Mouse (Mus musculus): Measurements from ENCODE around the gene Synj2. TPM values are rescaled to one million over a fixed set of nuclear protein-coding genes. Genes with fewer than 3 reads are reported as not detected.

Synj2 gene
- polyA plus RNA-seq, 1 experiment from 2014 or later: 1.3 TPM

DNA sequence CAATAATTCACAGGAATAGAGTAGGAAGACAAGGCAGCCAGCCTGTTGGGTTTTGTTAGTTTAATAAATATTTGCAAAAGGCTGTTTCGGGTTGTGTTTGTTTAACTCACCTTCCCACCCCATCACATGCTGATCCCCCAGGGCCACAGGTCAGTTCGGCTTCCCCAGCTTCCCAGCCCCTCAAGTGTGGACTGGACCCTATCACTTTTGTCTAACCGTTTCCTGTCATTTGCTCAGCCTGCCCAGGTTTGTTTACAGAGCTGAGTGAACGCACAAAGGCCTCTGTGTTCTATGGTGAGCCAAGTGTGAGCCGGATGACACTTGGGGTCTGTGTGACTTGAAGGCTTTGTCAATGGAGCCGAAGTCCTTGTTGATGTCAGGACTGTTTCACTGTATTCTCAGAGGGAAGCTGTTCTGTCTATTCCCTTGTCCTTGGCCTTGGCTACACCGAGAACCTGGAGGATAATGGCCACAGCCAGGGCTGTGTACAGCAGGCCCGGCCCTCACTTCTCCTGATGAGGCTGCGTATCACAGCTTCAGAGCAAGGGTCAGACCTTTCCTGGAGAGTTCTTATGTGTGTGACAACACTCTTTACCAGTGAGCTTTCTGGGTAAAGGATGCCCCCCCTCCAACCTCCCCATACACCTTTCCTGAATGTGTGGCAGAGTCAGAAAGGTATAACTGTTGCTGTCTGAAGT lies 24.2 kb downstream of the Synj2 start:
- DNase-seq (ENCODE audit: low spot score): no peak
- H3K27me3 ChIP-seq (ENCODE audit: control insufficient read depth, insufficient read depth, low read length): no peaks in the 10 kb centered on the region
- H3K27ac ChIP-seq: no peak overlapping the region
- no peak for ATAC-seq (ENCODE audit: low FRiP score)
- no peak overlapping the region for H3K4me2 ChIP-seq (replicated peaks)
- H3K9ac ChIP-seq: no peak overlapping the region
- WGBS: 67% methylated on average over 9 of the region's 9 CpGs
- H3K36me3 ChIP-seq (replicated peaks; ENCODE audit: control insufficient read depth, insufficient read depth): no peaks in the 10 kb centered on the region
- no peaks in the 10 kb centered on the region for H3K4me1 ChIP-seq (replicated peaks; ENCODE audit: control insufficient read depth, insufficient read depth, low read length)
- H3K4me3 ChIP-seq (replicated peaks; ENCODE audit: low read length): no peak overlapping the region
- no peaks in the 10 kb centered on the region for H3K9me3 ChIP-seq (ENCODE audit: control insufficient read depth, low read length)

DNA sequence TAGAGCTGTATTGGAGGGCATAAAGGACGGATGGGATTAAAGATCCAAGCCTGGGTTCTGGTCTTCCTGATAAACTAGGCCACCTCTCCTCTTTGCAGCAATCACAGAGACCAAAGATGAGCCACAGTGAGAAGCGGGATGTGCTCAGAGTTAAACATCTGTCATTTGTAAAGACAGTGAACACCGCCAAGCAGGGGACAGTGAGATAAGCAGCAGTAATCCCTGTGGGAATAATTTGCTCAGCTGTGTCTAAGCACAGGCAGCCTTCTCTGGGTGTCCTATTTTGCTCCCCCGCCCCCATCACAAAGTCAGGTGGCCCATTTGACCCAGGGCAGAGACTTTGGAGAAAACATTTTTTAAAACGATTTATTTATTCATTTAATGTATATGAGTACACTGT lies 25.6 kb downstream of the Synj2 start:
- WGBS: 81% methylated on average over 5 of the region's 5 CpGs
- DNase-seq (ENCODE audit: low spot score) (no peak), ATAC-seq (ENCODE audit: low FRiP score) (no peak)
- no peaks in the 10 kb centered on the region for H3K27me3 ChIP-seq (ENCODE audit: control insufficient read depth, insufficient read depth, low read length)
- H3K36me3 ChIP-seq (replicated peaks; ENCODE audit: control insufficient read depth, insufficient read depth): no peaks in the 10 kb centered on the region
- H3K4me1 ChIP-seq (replicated peaks; ENCODE audit: control insufficient read depth, insufficient read depth, low read length): no peaks in the 10 kb centered on the region
- H3K27ac ChIP-seq: no peak overlapping the region
- no peaks in the 10 kb centered on the region for H3K9me3 ChIP-seq (ENCODE audit: control insufficient read depth, low read length)
- no peak overlapping the region for H3K9ac ChIP-seq
- H3K4me3 ChIP-seq (replicated peaks; ENCODE audit: low read length): no peak overlapping the region
- H3K4me2 ChIP-seq (replicated peaks): no peak overlapping the region

DNA sequence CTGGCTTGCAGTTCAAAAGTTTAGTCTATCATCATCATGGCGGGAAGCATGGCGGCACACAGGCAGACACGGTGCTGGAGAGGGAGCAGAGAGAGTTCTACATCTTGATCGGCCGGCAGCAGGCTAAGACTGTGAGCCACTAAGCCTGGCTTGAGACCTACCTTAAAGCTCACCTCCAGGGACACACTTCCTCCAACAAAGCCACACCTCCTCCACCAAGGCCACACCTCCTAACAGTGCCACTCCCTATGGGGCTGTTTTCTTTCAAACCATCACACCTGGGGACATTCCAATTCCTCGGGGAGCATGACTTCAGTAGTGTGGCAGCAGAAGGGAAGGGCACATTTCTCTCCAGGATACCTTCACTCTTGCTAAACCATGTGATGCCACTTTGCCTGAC lies 27.5 kb downstream of the Synj2 start:
- no peaks in the 10 kb centered on the region for H3K27me3 ChIP-seq (ENCODE audit: control insufficient read depth, insufficient read depth, low read length)
- WGBS: 59% methylated on average over 6 of the region's 6 CpGs
- no peak overlapping the region for H3K4me2 ChIP-seq (replicated peaks)
- DNase-seq (ENCODE audit: low spot score) (no peak), ATAC-seq (ENCODE audit: low FRiP score) (no peak)
- no peaks in the 10 kb centered on the region for H3K36me3 ChIP-seq (replicated peaks; ENCODE audit: control insufficient read depth, insufficient read depth)
- H3K27ac ChIP-seq: no peak overlapping the region
- no peaks in the 10 kb centered on the region for H3K4me1 ChIP-seq (replicated peaks; ENCODE audit: control insufficient read depth, insufficient read depth, low read length)
- no peak overlapping the region for H3K4me3 ChIP-seq (replicated peaks; ENCODE audit: low read length)
- H3K9ac ChIP-seq: no peak overlapping the region
- no peaks in the 10 kb centered on the region for H3K9me3 ChIP-seq (ENCODE audit: control insufficient read depth, low read length)

DNA sequence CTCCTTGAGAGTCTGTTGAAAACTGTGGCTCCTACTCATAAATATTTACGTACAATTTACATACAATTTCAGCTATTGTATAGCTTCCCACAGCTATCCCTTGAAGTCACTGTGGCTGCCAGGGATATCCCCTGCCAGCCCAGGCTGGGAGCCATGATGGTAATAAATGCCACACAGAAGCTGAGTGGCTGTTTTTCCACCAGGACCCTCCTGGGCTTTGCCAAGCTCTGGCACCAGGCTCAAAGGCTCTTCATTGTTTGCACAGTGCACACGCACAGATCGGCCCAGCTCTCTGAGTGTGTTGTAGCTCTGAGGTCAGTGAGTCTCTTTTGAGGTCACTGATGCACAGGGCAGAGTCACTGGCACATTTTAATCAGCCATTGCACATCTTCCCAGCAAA lies 28.2 kb downstream of the Synj2 start:
- H3K9me3 ChIP-seq (ENCODE audit: control insufficient read depth, low read length): no peaks in the 10 kb centered on the region
- no peaks in the 10 kb centered on the region for H3K36me3 ChIP-seq (replicated peaks; ENCODE audit: control insufficient read depth, insufficient read depth)
- no peak; the same call in 1 of the 2 replicates for ATAC-seq (ENCODE audit: low FRiP score)
- H3K4me3 ChIP-seq (replicated peaks; ENCODE audit: low read length): no peak overlapping the region
- DNase-seq (ENCODE audit: low spot score): peak; percentile 38
- H3K4me1 ChIP-seq (replicated peaks; ENCODE audit: control insufficient read depth, insufficient read depth, low read length): no peaks in the 10 kb centered on the region
- 40% methylated on average over 3 of the region's 3 CpGs for WGBS
- H3K4me2 ChIP-seq (replicated peaks): no peak overlapping the region
- no peak overlapping the region for H3K9ac ChIP-seq
- no peak overlapping the region for H3K27ac ChIP-seq
- no peaks in the 10 kb centered on the region for H3K27me3 ChIP-seq (ENCODE audit: control insufficient read depth, insufficient read depth, low read length)

DNA sequence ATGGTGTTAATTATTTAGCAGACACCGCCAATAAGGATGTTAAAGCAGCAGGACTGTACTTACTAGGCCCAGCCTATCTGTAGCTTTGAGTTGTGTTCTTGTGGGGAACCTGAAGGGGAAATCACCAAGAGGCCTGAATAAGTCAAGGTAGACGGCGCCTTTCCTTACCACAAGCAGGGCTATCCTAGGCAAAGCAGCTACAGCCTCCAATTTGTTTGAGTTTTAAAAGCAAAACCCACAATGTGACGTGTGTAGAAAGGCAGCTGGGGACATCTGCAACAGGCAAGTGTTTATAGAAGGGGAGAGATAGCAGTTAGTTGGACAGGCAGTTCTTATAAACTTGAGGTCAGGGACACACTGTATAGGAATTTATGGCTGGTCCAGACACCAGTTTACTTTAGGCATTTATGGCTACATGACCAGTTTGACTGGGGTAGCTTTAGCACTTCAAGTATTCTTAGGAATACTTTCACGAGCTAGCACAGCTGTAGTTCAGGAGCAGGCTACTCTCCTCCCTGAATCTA lies 29.3 kb downstream of the Synj2 start:
- DNase-seq (ENCODE audit: low spot score) (no peak), ATAC-seq (ENCODE audit: low FRiP score) (no peak)
- no peak overlapping the region for H3K27ac ChIP-seq
- no peak overlapping the region for H3K9ac ChIP-seq
- H3K9me3 ChIP-seq (ENCODE audit: control insufficient read depth, low read length): no peaks in the 10 kb centered on the region
- whole genome bisulfite sequencing: 89% methylated on average over 5 of the region's 5 CpGs
- no peak overlapping the region for H3K4me2 ChIP-seq (replicated peaks)
- no peaks in the 10 kb centered on the region for H3K27me3 ChIP-seq (ENCODE audit: control insufficient read depth, insufficient read depth, low read length)
- H3K4me3 ChIP-seq (replicated peaks; ENCODE audit: low read length): no peak overlapping the region
- 0 out of 2 replicates have a peak, but pooled peaks cover 2% of the 10 kb centered on the region for H3K4me1 ChIP-seq (replicated peaks; ENCODE audit: control insufficient read depth, insufficient read depth, low read length)
- H3K36me3 ChIP-seq (replicated peaks; ENCODE audit: control insufficient read depth, insufficient read depth): no peaks in the 10 kb centered on the region

DNA sequence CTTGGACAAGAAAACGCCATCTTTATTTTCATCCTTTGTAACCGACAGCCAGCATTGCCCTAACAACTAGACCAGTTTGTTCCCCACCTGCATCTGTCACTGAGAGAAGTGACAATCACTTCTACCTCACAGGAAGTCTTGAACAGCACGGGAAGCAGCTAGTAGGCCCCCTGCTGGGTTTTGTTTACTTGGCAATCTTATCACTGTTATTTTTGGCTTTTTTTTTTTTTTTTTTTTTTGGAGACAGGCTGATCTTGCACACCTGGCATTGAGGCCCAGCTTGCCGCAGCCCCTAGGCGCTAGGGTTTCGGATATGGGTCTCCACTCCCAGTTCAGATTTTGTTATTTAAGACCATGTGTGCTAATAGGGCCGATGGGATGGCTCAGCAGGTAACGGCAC lies 32.5 kb downstream of the Synj2 start:
- 76% methylated on average over 8 of the region's 8 CpGs for WGBS
- no peak for ATAC-seq (ENCODE audit: low FRiP score)

DNA sequence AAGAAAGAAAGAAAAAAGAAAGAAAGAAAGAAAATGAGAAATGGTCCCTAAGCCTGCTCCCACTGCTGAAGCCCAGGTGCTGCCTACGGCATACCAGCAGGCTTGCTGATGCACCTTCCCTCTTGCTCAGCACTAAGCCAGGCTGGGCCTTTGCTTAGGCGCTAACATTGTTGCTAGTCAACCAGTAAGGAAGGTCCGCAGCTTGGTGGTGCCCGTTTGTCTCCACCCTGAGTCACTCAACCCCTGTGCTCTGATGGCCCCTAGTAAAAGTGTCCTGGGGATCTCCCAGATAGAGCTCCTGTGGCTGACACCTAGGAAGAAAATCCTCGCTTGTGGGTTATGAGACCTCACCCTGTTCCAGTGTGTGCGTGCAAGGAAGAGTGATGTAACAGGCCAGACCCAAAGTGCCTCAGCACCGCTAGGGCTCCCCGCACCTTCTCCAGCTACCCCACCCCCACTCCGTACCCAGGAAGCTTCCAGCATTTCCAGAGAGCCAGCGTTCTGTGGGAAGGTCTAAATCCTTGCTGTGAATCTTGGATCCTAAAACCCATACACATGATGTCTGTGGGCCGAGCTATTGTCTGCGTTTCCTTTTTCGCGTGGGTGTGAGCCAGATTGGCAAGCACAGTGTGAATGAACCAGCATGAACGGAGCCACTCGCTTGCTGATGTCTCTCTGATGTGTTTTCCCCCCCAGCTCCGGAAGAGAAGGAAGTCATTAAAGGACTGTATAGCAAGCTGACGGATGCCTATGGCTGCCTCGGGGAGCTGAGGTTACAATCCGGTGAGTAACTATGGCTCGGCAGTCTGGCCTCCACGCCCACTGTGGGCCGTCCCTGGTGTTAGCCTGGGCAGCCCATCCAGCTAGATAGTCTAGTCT lies 34.3 kb downstream of the Synj2 start:
- H3K36me3 ChIP-seq (replicated peaks; ENCODE audit: control insufficient read depth, insufficient read depth): no peaks in the 10 kb centered on the region
- no peak; the same call in 1 of the 2 replicates for ATAC-seq (ENCODE audit: low FRiP score)
- peaks cover 17% of the 10 kb centered on the region; the same call in 1 of the 2 replicates for H3K4me1 ChIP-seq (replicated peaks; ENCODE audit: control insufficient read depth, insufficient read depth, low read length)
- no peak overlapping the region for H3K27ac ChIP-seq
- DNase-seq (ENCODE audit: low spot score): no peak
- H3K4me2 ChIP-seq (replicated peaks): peak overlapping the region; percentile 18
- no peak overlapping the region for H3K4me3 ChIP-seq (replicated peaks; ENCODE audit: low read length)
- 45% methylated on average over 23 of the region's 23 CpGs for WGBS
- H3K27me3 ChIP-seq (ENCODE audit: control insufficient read depth, insufficient read depth, low read length): no peaks in the 10 kb centered on the region
- no peaks in the 10 kb centered on the region for H3K9me3 ChIP-seq (ENCODE audit: control insufficient read depth, low read length)
- H3K9ac ChIP-seq: no peak overlapping the region

More for the DNA sequence above, 32.5 kb downstream of the Synj2 start:
- Histone ChIP-seq H3K4me2 (replicated peaks) (no peak overlapping the region), H3K27me3 (ENCODE audit: control insufficient read depth, insufficient read depth, low read length) (no peaks in the 10 kb centered on the region), H3K4me3 (replicated peaks; ENCODE audit: low read length) (no peak overlapping the region), H3K9ac (no peak overlapping the region), H3K27ac (no peak overlapping the region), H3K4me1 (replicated peaks; ENCODE audit: control insufficient read depth, insufficient read depth, low read length) (peaks cover 17% of the 10 kb centered on the region; the same call in 1 of the 2 replicates), H3K36me3 (replicated peaks; ENCODE audit: control insufficient read depth, insufficient read depth) (no peaks in the 10 kb centered on the region), H3K9me3 (ENCODE audit: control insufficient read depth, low read length) (no peaks in the 10 kb centered on the region)
- DNase-seq (ENCODE audit: low spot score): no peak

DNA sequence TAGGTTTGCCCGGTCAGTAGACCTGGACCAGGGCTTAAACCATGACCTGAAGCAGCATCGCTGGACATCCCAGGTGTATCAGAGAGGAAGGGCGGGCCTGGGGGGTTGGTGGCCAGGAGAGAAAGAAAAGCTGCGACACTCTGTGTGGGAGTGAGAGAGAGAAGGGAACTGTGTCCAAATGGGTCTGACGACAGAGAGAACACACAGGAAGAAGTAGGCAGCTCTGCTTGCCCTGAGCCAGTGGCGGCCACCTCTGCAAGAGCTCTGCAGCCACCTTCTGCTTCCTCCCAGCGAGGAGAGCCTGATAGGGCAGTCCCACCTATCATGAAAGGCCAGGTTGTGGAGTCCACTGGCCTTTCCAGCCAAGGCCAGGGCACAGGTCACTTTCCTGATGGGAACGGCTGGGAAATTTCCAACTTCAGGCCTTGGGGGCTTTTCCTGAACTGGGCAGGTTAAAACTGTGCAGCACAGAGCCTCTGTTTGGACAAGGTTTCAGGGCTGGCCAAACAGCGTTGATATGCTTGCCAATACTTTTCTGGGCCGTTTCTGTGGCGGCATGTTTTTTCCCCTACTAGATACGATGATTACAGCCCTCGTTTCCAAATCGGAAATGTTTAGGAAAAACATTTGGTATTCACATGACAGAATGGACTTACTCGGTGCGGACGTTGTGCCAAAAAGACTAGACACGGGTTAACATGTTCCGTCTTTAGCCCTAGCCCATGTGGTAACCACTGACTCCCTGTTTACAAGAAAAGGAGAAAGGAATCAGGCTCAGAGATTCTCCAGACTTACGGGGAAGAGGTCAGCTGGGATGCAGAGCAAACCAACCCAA lies 35.4 kb downstream of the Synj2 start:
- Histone ChIP-seq H3K4me3 (replicated peaks; ENCODE audit: low read length) (no peak overlapping the region), H3K4me1 (replicated peaks; ENCODE audit: control insufficient read depth, insufficient read depth, low read length) (peaks cover 17% of the 10 kb centered on the region; the same call in 1 of the 2 replicates), H3K9ac (no peak overlapping the region), H3K27ac (no peak overlapping the region), H3K4me2 (replicated peaks) (no peak overlapping the region), H3K9me3 (ENCODE audit: control insufficient read depth, low read length) (no peaks in the 10 kb centered on the region), H3K27me3 (ENCODE audit: control insufficient read depth, insufficient read depth, low read length) (no peaks in the 10 kb centered on the region), H3K36me3 (replicated peaks; ENCODE audit: control insufficient read depth, insufficient read depth) (no peaks in the 10 kb centered on the region)
- no peak for DNase-seq (ENCODE audit: low spot score)
- WGBS: 80% methylated on average over 20 of the region's 20 CpGs
- ATAC-seq (ENCODE audit: low FRiP score): no peak
